Mouse (Mus musculus): ENCODE data around the gene Olfr325.
"Not testable (repeated sequence)": the region's sequence is repeated elsewhere in the genome, so short reads cannot be mapped to it uniquely, and the experiment has no call there.

Gene Olfr325

GRCm38 (mm10) chr11:58577430-58577829 is at the start of gene Olfr325:
Gene Olfr325 (plus strand): TSS chr11:58577730.
- no peak for DNase-seq (ENCODE audit: low spot score)

GRCm38 (mm10) chr11:58534736-58535135 is 42.8 kb upstream of the Olfr325 start, which contains the start of gene Olfr330:
Gene Olfr330 (minus strand): TSS chr11:58534836.
- DNase-seq (ENCODE audit: low spot score): not testable (repeated sequence)

GRCm38 (mm10) chr11:58546322-58546721 is 31.2 kb upstream of the Olfr325 start, which contains the start of gene Olfr329-ps:
Gene Olfr329-ps (minus strand): TSS chr11:58546422.
- DNase-seq (ENCODE audit: low spot score): no peak

- DNase-seq (ENCODE audit: low spot score): no peak
Measured at GRCm38 (mm10) chr11:58555536-58555935, 22.0 kb upstream of the Olfr325 start, which contains the start of gene Olfr328. Gene Olfr328 (minus strand): TSS chr11:58555636.

GRCm38 (mm10) chr11:58570405-58570804 is 7.1 kb upstream of the Olfr325 start, which contains the start of gene Olfr224:
Gene Olfr224 (minus strand): TSS chr11:58570553.
- no peak for DNase-seq (ENCODE audit: low spot score)

GRCm38 (mm10) chr11:58578636-58579035 is 1.1 kb downstream of the Olfr325 start:
- no peak for DNase-seq (ENCODE audit: low spot score)

- DNase-seq (ENCODE audit: low spot score): peak; percentile 55
Measured at GRCm38 (mm10) chr11:58587898-58588348, 10.4 kb downstream of the Olfr325 start.

GRCm38 (mm10) chr11:58588620-58589250 is 11.2 kb downstream of the Olfr325 start:
- no peak for DNase-seq (ENCODE audit: low spot score)

GRCm38 (mm10) chr11:58594814-58595213 is 17.3 kb downstream of the Olfr325 start, which contains the start of gene Olfr324:
Gene Olfr324 (plus strand): TSS chr11:58595114.
- no peak for DNase-seq (ENCODE audit: low spot score)

- DNase-seq (ENCODE audit: low spot score): no peak
Measured at GRCm38 (mm10) chr11:58597837-58598236, 20.3 kb downstream of the Olfr325 start.

GRCm38 (mm10) chr11:58602062-58602461 is 24.5 kb downstream of the Olfr325 start:
- no peak for DNase-seq (ENCODE audit: low spot score)

GRCm38 (mm10) chr11:58602800-58603560 is 25.4 kb downstream of the Olfr325 start:
- DNase-seq (ENCODE audit: low spot score): no peak

- DNase-seq (ENCODE audit: low spot score): no peak
Measured at GRCm38 (mm10) chr11:58604688-58605087, 27.2 kb downstream of the Olfr325 start.

GRCm38 (mm10) chr11:58605228-58605627 is 27.7 kb downstream of the Olfr325 start:
- no peak for DNase-seq (ENCODE audit: low spot score)

GRCm38 (mm10) chr11:58606177-58606919 is 28.8 kb downstream of the Olfr325 start:
- DNase-seq (ENCODE audit: low spot score): no peak

GRCm38 (mm10) chr11:58607030-58607429 is 29.5 kb downstream of the Olfr325 start:
- DNase-seq (ENCODE audit: low spot score): peak; percentile 15

- DNase-seq (ENCODE audit: low spot score): no peak
Measured at GRCm38 (mm10) chr11:58613359-58613758, 35.8 kb downstream of the Olfr325 start.

- DNase-seq (ENCODE audit: low spot score): no peak
Measured at GRCm38 (mm10) chr11:58614526-58614925, 37.0 kb downstream of the Olfr325 start.

- DNase-seq (ENCODE audit: low spot score): no peak
Measured at GRCm38 (mm10) chr11:58615975-58616374, 38.4 kb downstream of the Olfr325 start, which contains the start of gene 2210407C18Rik. Gene 2210407C18Rik (minus strand): TSS chr11:58616075.

- no peak for DNase-seq (ENCODE audit: low spot score)
Measured at GRCm38 (mm10) chr11:58618369-58618768, 40.8 kb downstream of the Olfr325 start.

- no peak for DNase-seq (ENCODE audit: low spot score)
Measured at GRCm38 (mm10) chr11:58618793-58619192, 41.3 kb downstream of the Olfr325 start.

- no peak for DNase-seq (ENCODE audit: low spot score)
Measured at GRCm38 (mm10) chr11:58626146-58626545, 48.6 kb downstream of the Olfr325 start.

All from adipocyte (in vitro differentiated cells).